Mouse (Mus musculus) adrenal gland, postnatal 36 days (tissue): Measurements from ENCODE around the gene Fam163b. TPM values are rescaled to one million over a fixed set of nuclear protein-coding genes. Genes with fewer than 3 reads are reported as not detected.

Experiments used
- total RNA-seq, 2 experiments: library from RNA; stranded (reverse); gene quantifications; 2 replicates each; pipeline ENCODE4 v1.2.3; 2021

Fam163b gene
- total RNA-seq, 2 experiments from 2014 or later: 1.1 to 1.7 TPM

Other genes starting within 250 kb of the Fam163b start
- gene Surf6, start 239.6 kb downstream of the Fam163b start, total RNA-seq: 10 to 100 TPM; 28.5 to 32.7 TPM
- gene Med22, start 231.8 kb downstream of the Fam163b start, total RNA-seq: 10 to 100 TPM; 54.5 to 56.6 TPM
- gene Rpl7a, start 231.7 kb downstream of the Fam163b start, total RNA-seq: 100 to 1,000 TPM; 527 to 531 TPM
- gene Surf2, start 226.1 kb downstream of the Fam163b start, total RNA-seq: 10 to 100 TPM; 37.5 to 40.1 TPM
- gene Surf1, start 226.0 kb downstream of the Fam163b start, total RNA-seq: 100 to 1,000 TPM in 1 of 2 experiments, 10 to 100 TPM in 1; 99.3 to 120 TPM
- 100 to 1,000 TPM; 190 to 191 TPM for gene Surf4, start 208.6 kb downstream of the Fam163b start, total RNA-seq
- under 1 TPM; 0.13 to 0.46 TPM for gene Stkld1, start 208.4 kb downstream of the Fam163b start, total RNA-seq
- 10 to 100 TPM; 27.8 to 39.1 TPM for gene Rexo4, start 178.1 kb downstream of the Fam163b start, total RNA-seq
- not detected for gene Adamts13, start 169.1 kb downstream of the Fam163b start, total RNA-seq
- 10 to 100 TPM; 50.9 to 58.8 TPM for gene Cacfd1, start 132.6 kb downstream of the Fam163b start, total RNA-seq
- gene Slc2a6, start 114.5 kb downstream of the Fam163b start, total RNA-seq: under 1 TPM; 0.36 to 0.69 TPM
- gene Mymk, start 70.3 kb downstream of the Fam163b start, total RNA-seq: not detected
- 10 to 100 TPM; 15.7 to 31.7 TPM for gene Adamtsl2, start 63.1 kb downstream of the Fam163b start, total RNA-seq
- 100 to 1,000 TPM; 276 to 331 TPM for gene Dbh, start 22.7 kb upstream of the Fam163b start, total RNA-seq
- 1 to 10 TPM; 7.8 to 9.2 TPM for gene Sardh, start 105.8 kb upstream of the Fam163b start, total RNA-seq